Mouse (Mus musculus) embryonic fibroblast, embryonic 13.5 days (primary cell): ENCODE results near the gene Vps16.

Source experiments
- CTCF ChIP-seq: IDR thresholded peaks from 2 replicates; pipeline ENCODE4 v1.5.1; 2011; ENCODE audit warnings: mild to moderate bottlenecking, control low read depth, low read length, moderate library complexity, borderline replicate concordance; ENCODE audit not compliant: insufficient read depth
- POLR2A ChIP-seq: IDR thresholded peaks from 2 replicates; pipeline ENCODE4 v1.6.1; 2011; ENCODE audit warnings: low read depth, mild to moderate bottlenecking, control low read depth, low read length, moderate library complexity

- TF ChIP-seq CTCF (no peak), POLR2A (no peak)
These were observed 40.9 kb upstream of the Vps16 start for GRCm38 (mm10) chr2:130383205-130383604.
